Mouse (Mus musculus) left cerebral cortex, adult 8-10 months (tissue): Measurements from ENCODE around the gene Grik4. TPM values are rescaled to one million over a fixed set of nuclear protein-coding genes. Genes with fewer than 3 reads are reported as not detected.
"Not testable (repeated sequence)": the region's sequence is repeated elsewhere in the genome, so short reads cannot be mapped to it uniquely, and the experiment has no call there.

ENCODE experiments used
- DNase-seq, 2 experiments: peaks; one replicate each; pipeline ENCODE4 v3.0.0; 2022; ENCODE audit warnings: low spot score in 2 of 2
- total RNA-seq, 4 experiments: library from RNA; stranded (reverse); gene quantifications; 2 replicates each; pipeline ENCODE4 v1.2.4; 2022

Gene Grik4
- total RNA-seq, 4 experiments from 2014 or later: 19.7 to 21.0 (median 20.4) TPM

DNA sequence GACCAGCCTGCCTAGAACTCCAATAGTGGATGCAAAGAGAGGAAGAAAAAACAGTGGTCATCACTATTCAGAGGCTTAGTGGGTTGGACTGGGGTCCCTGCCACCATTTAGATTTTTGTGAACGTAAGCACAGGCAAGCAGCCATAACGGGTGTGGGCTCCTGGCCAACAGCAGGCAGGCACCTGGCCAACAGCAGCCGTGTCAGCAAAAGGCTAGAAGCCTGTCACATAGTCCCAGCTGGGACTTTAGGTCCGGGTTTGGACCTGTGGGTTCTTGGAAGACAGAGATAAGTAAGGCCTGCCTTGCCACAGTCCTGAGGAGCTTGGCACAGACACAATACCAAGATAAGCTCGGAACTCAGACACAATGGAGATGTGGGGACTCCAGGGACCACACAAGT is 145.1 kb downstream of the Grik4 start:
- no peak for DNase-seq

- no peak for DNase-seq
These were observed 146.0 kb downstream of the Grik4 start for GRCm38 (mm10) chr9:42798280-42798679.

DNA sequence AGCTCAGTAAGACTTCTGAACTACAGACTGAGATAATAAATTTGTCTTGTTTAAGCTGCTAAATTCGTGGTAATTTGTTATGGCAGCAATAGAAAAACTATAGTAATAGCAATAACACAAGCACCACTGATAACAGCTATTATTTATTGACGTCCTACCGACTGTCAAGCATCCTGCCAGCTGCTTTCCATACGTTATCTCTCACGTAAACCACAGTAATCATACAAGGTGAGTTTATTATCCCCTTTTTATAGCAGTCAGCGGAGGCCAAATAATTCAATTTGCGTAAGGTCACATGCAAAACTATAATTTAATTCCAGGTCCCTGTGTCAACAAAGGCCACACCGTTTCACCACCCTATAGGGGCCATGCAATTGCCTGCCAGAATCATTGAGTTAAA is 147.0 kb downstream of the Grik4 start:
- DNase-seq: no peak

GRCm38 (mm10) chr9:42795881-42796280 is 148.4 kb downstream of the Grik4 start:
- DNase-seq: peak in 1 of 2 experiments; percentile 27

- DNase-seq: no peak
These were observed 150.3 kb downstream of the Grik4 start for GRCm38 (mm10) chr9:42794006-42794405.

DNA sequence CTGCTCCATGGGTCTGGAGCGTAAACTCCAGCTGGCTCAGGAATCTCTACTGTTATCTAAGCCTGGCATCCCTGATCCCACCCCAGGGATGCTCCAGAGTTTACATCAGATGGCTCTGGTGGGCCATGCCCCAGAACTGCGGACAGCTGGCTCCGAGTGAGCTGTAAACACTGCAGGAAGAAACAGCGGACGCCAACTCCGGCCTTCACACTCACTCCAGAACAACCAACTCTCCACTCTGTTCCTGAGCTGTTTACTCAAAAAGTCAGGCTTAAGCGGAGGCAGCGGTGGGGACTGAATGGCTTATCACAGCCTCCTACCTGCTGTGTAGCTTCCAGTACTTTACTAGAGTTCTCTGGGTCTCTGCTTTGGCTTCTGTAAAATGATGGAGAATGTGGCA is 150.7 kb downstream of the Grik4 start:
- no peak for DNase-seq

DNA sequence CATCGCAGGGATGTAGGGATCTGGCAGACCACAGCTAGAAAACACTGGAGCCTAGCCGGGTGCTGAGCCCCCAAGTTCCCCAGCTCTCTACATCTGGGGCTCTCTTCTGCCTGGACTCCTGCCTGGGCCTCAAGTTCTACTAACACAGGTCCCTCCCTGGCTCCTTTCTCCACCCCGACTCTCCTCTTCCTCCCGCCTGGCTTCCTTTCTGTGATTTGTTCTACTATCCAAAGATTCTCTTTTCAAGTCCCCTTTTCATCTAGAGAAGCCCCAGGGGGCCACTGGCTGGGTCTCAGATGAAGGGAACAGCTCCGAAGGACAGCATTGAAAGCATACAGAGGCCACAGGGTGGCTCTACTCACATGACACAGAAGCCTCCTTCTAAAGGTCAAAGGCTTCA is 151.9 kb downstream of the Grik4 start:
- DNase-seq: no peak

- DNase-seq: no peak
These were observed 152.5 kb downstream of the Grik4 start for GRCm38 (mm10) chr9:42791779-42792178.

DNA sequence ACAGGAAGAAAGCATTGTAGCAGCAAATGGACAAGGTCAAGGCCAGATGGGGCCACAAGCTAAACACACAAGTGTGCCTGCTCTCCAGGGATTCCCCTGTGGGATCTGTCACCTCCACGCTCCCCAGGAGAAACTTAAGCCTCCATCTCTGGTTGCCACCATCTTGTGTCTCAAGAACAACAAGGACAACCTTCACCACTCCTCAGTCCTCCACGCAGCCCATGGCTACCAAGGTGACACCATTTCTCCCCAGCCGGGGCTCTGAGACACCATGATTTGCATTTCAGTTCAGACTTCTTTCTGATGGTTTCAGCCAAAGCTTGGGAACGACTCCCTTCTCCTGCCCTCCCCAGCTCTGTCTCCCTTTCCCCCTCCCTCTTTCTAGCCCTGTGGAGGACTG is 152.9 kb downstream of the Grik4 start:
- DNase-seq: no peak

DNA sequence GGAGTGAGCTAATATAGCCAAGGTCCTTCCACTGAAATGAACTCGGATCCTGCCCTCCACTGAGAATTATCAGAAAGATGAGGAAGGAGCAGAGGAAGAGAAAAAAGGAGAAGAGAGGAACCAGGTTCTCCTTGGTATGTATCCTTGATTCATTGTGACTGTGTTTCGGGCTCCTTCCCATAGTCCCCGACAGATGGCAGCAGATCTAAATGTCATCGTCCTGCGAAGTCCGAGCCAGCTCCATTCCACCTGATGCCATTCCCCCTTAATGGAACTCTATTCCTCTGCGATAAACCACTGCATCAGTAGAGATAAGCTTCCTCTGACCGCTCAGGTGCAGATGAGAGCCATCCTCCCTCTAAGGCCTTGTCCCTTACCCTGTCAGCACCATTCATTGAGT is 155.8 kb downstream of the Grik4 start:
- DNase-seq: peak in 1 of 2 experiments; percentile 20

DNA sequence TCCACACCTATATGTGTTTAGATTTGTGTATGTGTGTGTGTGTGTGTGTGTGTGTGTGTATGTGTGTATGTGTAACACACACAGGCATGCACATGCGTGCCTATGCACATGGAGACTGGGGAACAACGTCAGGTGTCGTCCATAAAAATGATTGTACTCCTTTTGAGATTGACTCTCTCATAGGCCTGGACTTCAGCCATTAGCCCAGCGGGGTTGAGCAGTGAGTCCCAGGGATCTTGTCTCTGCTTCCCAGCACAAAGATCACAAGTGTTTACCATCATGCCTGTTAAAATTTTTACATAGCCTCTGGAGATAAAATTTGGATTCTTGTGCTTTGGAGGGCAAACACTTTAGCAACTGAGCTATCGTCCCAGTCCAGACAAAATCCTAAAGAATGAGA is 157.4 kb downstream of the Grik4 start:
- DNase-seq: no peak

- DNase-seq: no peak
These were observed 158.0 kb downstream of the Grik4 start for GRCm38 (mm10) chr9:42786286-42786685.

GRCm38 (mm10) chr9:42785173-42785830 is 159.0 kb downstream of the Grik4 start:
- DNase-seq: no peak

DNA sequence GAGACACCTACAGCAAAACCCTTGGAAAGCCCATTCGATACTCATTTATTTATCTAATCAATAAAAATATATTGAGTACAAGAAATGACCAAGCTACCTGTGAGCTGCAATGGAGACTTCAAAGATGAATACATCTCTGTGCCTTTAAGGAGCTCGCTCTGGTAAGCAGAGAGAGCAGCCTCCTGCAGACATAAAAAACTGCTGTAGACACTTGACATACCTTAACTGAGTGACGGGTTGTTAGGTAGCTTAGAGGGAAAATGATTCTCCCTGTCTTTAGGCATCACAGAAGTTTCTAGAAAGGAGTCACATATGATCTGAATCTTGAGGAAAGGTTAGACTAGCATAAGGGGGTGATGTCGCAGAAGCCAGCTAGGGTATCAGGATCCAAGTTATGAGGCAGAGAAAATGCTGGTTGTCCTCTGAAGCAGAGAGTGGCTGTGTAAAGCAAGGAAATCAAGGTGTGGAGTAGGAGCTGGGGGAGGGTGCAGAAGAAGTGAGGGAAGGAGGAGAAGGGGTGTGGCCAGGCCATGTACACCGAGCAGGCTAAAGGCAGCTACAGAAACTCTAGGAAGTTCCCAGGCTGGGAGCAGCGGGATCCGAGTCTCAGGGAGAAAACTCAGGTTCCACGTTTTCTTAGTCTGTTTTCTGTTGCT is 160.9 kb downstream of the Grik4 start:
- DNase-seq: no peak

DNA sequence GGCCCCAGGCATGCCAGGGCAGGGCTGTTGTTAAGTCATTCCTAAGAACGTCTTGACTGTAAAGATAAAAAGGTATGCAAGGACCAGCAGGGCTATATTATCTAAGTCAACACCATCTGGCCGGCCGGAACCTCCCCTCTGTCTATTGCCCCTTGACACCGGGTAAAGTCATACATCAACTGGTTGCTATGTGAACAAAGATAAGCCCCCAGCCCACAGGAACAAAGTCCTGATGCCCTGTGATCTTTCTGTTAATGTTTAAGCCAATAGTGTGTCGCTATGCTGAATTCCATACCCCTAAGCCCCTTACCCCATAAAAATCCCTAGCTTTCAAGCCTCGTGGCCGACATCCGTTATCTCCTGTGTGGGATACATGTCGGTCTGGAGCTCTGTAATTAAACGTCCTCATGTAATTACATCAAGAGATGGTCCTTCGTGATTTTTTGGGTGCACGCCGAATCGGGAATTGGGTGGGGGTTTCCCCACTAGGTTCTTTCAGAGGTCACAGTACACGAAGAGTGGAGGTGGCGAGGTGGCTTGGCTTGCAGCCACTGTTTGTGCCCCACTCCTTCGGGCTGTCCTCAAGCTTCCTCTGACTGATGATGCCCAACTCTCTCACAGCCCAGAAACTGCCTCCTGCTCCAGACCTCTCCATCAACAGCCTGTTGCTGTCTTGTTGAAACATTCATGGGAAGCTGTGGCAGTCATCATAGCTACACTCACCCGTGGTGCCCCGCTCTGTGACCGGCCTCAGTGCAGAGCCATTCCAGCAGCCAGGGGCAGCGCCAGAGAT is 165.6 kb downstream of the Grik4 start:
- not testable (repeated sequence) for DNase-seq

DNA sequence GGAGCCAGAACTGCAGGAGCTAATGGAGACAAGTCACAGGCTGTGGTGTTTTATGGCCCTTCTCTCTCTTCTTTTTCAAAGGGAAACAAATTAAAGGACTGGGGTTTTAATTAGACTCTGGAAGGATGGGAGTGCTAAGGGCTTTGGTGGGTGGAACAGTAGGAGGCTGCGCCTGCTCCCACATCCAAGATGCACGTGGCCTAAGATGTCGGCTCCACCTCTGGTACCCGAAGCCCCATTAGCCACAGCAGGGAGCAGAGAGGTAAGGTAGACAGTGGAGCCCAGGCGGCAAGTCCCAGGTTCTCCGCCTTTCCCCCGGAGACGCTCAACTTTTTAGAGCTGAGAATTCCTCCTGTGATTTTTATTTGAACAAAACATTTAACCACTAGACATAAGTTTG is 166.4 kb downstream of the Grik4 start:
- no peak for DNase-seq

DNA sequence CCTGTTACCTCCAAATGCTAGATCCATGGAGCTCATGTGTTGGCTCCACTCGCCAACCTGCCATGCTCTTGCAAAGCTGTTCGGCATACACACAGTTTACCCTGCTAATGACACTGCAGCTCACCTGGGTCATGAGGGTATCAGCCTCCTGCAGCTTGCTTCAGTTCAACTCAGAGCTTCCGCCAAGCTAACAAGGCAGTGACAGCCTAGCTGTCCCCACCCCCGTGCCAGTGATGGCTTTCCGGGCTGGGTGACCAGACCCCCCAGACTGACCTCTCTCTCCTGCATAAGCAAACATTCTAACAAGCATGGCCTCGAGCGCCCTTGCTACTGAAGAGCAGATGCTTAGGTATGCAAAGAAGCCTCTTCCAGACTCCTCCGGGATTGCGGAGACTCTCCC is 167.5 kb downstream of the Grik4 start:
- DNase-seq: no peak

- DNase-seq: peak; percentile 17 to 19
These were observed 179.3 kb downstream of the Grik4 start for GRCm38 (mm10) chr9:42764823-42765560.

DNA sequence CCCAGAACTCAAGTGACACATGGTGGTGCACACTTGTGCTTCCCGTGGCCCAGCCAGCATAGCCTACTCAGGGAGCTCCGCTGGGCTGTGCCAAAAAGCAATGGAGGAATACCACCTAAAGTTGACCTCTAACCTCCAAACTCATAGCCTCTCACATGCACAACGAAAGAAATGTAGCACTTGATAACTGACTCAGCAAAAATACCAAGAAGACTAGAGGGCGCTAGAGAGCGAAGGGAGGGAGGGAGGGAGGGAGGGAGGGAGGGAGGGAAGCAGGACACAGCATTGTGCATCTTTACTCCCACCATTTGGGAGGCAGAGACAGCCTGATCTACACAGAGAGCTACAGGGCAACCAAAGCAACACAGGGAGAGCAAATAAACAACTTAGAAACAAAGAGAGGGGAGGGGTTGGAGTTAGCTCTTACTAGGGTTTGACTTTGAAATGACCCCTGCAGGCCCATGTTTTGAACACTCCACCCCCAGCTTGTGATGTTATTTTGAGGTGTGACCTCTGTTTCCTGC is 185.5 kb downstream of the Grik4 start:
- no peak for DNase-seq

GRCm38 (mm10) chr9:42757012-42757640 is 187.2 kb downstream of the Grik4 start:
- no peak for DNase-seq

DNA sequence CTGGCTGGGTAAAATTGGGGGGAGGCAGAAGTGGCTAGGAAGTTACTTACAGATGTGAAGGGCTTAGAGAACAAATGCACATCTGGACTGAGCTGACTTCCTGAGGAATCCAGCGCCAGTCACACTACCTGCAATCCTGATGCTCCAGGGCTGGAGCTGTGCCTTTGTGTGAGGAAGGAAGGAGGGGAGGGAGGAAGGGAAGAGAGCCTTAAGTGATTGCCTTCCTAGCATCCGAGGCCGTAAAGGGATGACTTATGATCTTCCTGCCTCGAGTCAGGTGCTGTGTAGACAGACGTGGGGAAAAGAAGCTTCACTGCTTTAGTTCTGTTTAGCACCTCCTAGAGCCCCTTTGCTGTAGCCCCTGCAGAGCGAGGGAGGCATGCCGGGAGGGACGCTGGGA is 189.6 kb downstream of the Grik4 start:
- no peak for DNase-seq
